Mouse (Mus musculus) ES-Bruce4 (cell line): ENCODE measurements around the gene Fam193b. TPM values are rescaled to one million over a fixed set of nuclear protein-coding genes. Genes with fewer than 3 reads are reported as not detected.

ENCODE experiments used
- H3K27ac ChIP-seq: 2 replicates; pipeline ENCODE4 v1.5.1; 2012; ENCODE audit warnings: low read length, inconsistent platforms; ENCODE audit not compliant: insufficient read depth
- H3K27me3 ChIP-seq: 2 replicates; pipeline ENCODE4 v1.6.1; 2012; ENCODE audit warnings: mild to moderate bottlenecking, low read length, inconsistent platforms; ENCODE audit not compliant: control insufficient read depth, poor library complexity, insufficient read depth, severe bottlenecking
- H3K36me3 ChIP-seq: 2 replicates; pipeline ENCODE4 v1.6.1; 2012; ENCODE audit warnings: inconsistent platforms, mild to moderate bottlenecking, low read length, moderate library complexity; ENCODE audit not compliant: control insufficient read depth, poor library complexity, insufficient read depth, severe bottlenecking
- H3K4me1 ChIP-seq: one replicate; pipeline ENCODE4 v1.8.1; 2011; ENCODE audit warnings: low read length; ENCODE audit not compliant: control insufficient read depth, insufficient read depth
- H3K4me3 ChIP-seq: 2 replicates; pipeline ENCODE4 v1.5.1; 2011; ENCODE audit warnings: low read depth, mild to moderate bottlenecking, low read length
- H3K9ac ChIP-seq: 2 replicates; pipeline ENCODE4 v1.6.1; 2012; ENCODE audit warnings: low read depth, mild to moderate bottlenecking, inconsistent platforms; ENCODE audit not compliant: poor library complexity, severe bottlenecking
- H3K9me3 ChIP-seq: replicated peaks from 2 replicates; pipeline ENCODE4 v1.6.1; 2012; ENCODE audit warnings: mild to moderate bottlenecking, low read length, inconsistent platforms; ENCODE audit not compliant: control insufficient read depth, poor library complexity, insufficient read depth, severe bottlenecking
- CTCF ChIP-seq: IDR thresholded peaks from one replicate; pipeline ENCODE4 v1.8.1; 2011; ENCODE audit warnings: low read depth, low read length
- EP300 ChIP-seq: IDR thresholded peaks from 2 replicates; pipeline ENCODE4 v1.6.1; 2011; ENCODE audit warnings: low read depth, low read length; ENCODE audit not compliant: insufficient read depth
- POLR2A ChIP-seq: IDR thresholded peaks from one replicate; pipeline ENCODE4 v1.8.1; 2011; ENCODE audit warnings: low read length; ENCODE audit not compliant: insufficient read depth
- polyA plus RNA-seq: library from polyadenylated mRNA; stranded (reverse); fragments of >200 nt; gene quantifications from 2 replicates; pipeline ENCODE4 v1.2.4, GENCODE M21; 2011; ENCODE audit warnings: low read depth; ENCODE audit not compliant: missing spikeins, insufficient read depth, insufficient read length

The Fam193b gene
- polyA plus RNA-seq, 1 experiment, result 41.8 TPM

DNA sequence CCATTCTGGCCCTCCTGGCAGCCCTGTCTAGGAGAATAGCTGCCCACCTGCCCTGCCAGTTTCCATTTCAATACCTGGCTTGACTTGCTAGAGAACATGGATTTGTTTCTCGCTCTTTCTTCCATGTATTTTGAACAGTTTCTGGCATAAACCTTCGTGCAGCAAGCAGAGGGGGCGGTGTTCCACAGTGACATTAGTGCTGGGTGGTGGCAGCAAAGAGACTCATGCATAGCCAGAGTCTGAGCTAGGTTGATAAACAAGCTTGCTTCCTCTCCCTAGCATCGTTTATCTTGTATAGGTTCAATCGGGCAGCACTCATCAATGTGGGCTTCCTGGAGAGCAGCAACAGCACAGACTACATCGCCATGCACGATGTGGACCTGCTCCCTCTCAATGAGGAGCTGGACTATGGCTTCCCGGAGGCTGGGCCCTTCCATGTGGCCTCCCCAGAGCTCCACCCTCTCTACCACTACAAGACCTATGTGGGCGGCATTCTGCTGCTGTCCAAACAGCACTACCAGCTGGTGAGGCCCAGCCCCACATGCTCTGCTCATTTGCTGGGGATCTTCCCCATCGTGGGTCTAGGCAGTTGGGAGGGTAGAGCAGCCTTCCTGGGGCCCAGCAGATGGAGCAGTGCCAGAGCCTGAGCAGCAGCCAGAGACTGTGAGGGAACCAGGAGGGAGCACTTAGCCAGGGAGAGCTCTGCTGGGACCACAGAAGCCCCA lies 36.1 kb upstream of the Fam193b start:
- H3K9me3 ChIP-seq, result no peaks in the 10 kb centered on the region
- no peaks in the 10 kb centered on the region for H3K27me3 ChIP-seq
- no peaks in the 10 kb centered on the region for H3K36me3 ChIP-seq
- H3K4me3 ChIP-seq, result no peak overlapping the region
- no peaks in the 10 kb centered on the region for H3K4me1 ChIP-seq
- H3K27ac ChIP-seq, result no peak overlapping the region
- TF ChIP-seq EP300 (no peak), POLR2A (no peak), CTCF (no peak)
- no peak overlapping the region for H3K9ac ChIP-seq

DNA sequence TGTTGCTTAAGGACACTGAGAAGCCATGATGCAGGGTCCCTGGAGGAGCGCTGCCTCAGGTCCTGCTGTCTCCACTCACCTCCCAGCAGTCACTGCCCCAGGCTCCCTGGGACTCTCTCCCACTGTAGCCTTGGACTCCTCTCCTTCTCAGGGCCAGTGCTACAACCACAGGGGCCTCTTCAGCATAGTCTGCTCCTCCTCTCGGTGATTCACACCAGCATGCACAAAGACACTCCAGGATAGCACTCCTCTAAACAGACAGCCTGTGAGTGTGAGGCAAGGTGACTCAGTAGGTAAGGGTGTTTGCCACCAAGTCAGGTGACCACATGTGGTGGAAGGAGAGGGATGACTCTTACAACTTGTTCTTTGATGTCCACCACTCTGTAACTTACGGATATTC lies 33.7 kb upstream of the Fam193b start:
- Histone ChIP-seq H3K9ac (no peak overlapping the region), H3K36me3 (no peaks in the 10 kb centered on the region), H3K9me3 (no peaks in the 10 kb centered on the region), H3K4me1 (no peaks in the 10 kb centered on the region), H3K4me3 (no peak overlapping the region), H3K27ac (no peak overlapping the region), H3K27me3 (no peaks in the 10 kb centered on the region)
- TF ChIP-seq POLR2A (no peak), EP300 (no peak), CTCF (no peak)

GRCm38 (mm10) chr13:55601611-55602010 lies 30.7 kb upstream of the Fam193b start:
- TF ChIP-seq CTCF, result peak; percentile 83
- no peak for TF ChIP-seq POLR2A

GRCm38 (mm10) chr13:55600657-55601056 lies 29.7 kb upstream of the Fam193b start:
- peak overlapping the region; percentile 66 for H3K9ac ChIP-seq
- H3K27ac ChIP-seq, result no peak overlapping the region
- peak overlapping the region; percentile 97 for H3K4me3 ChIP-seq
- no peaks in the 10 kb centered on the region for H3K4me1 ChIP-seq
- no peaks in the 10 kb centered on the region for H3K9me3 ChIP-seq
- H3K27me3 ChIP-seq, result no peaks in the 10 kb centered on the region
- no peak for TF ChIP-seq CTCF
- TF ChIP-seq POLR2A, result no peak
- no peak for TF ChIP-seq EP300
- peaks cover 16% of the 10 kb centered on the region for H3K36me3 ChIP-seq

More at GRCm38 (mm10) chr13:55601611-55602010, 30.7 kb upstream of the Fam193b start:
- Histone ChIP-seq H3K27me3 (no peaks in the 10 kb centered on the region), H3K9me3 (no peaks in the 10 kb centered on the region), H3K36me3 (peaks cover 8% of the 10 kb centered on the region), H3K4me1 (no peaks in the 10 kb centered on the region), H3K27ac (no peak overlapping the region), H3K4me3 (no peak overlapping the region), H3K9ac (no peak overlapping the region)

- H3K9ac ChIP-seq, result peak within 1 kb of the TSS; percentile 66
- no peaks in the 10 kb centered on the region for H3K9me3 ChIP-seq
- TF ChIP-seq POLR2A, result peak; percentile 64
- no peak; the same call in 1 of the 2 replicates for TF ChIP-seq EP300
- H3K27ac ChIP-seq, result no peak within 1 kb of the TSS
- no peaks in the 10 kb centered on the region for H3K27me3 ChIP-seq
- H3K4me1 ChIP-seq, result no peaks in the 10 kb centered on the region
- peak within 1 kb of the TSS; percentile 97 for H3K4me3 ChIP-seq
- H3K36me3 ChIP-seq, result peaks cover 23% of the 10 kb centered on the region
Observed at GRCm38 (mm10) chr13:55599566-55600540, 28.9 kb upstream of the Fam193b start, which contains the start of gene B4galt7. B4galt7 (plus strand) TSS chr13:55599896.

DNA sequence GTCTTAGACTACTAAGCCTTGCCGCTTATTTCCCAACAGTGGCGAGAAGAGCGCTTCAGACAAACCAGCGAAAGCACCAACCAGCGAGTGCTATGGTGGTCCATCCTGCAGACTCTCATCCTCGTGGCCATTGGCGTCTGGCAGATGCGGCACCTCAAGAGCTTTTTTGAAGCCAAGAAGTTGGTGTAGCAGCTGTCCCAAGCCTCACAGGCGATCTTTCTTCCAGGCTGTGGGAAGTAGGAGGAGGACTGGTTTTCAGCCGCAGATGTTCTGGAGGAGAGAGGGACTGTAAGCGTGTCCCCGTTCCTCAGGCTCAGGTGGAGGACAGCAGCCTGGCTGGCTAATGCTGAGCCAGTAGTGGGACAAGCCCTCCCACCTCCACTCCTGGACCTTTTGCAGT lies 25.9 kb upstream of the Fam193b start:
- H3K27me3 ChIP-seq, result no peaks in the 10 kb centered on the region
- TF ChIP-seq CTCF (no peak), EP300 (no peak), POLR2A (no peak)

More for the DNA sequence above, 25.9 kb upstream of the Fam193b start:
- Histone ChIP-seq H3K36me3 (peaks cover 29% of the 10 kb centered on the region), H3K9ac (no peak overlapping the region), H3K27ac (no peak overlapping the region), H3K4me3 (no peak overlapping the region), H3K4me1 (no peaks in the 10 kb centered on the region), H3K9me3 (no peaks in the 10 kb centered on the region)
